Mouse (Mus musculus) frontal cortex, postnatal 14 days (tissue): ENCODE results near the gene Arhgap8.
"Not testable (repeated sequence)": the region's sequence is repeated elsewhere in the genome, so short reads cannot be mapped to it uniquely, and the experiment has no call there.

ENCODE experiments used
- DNase-seq, 2 experiments: peaks; one replicate each; pipeline ENCODE4 v3.0.0; 2022; ENCODE audit warnings: low spot score in 2 of 2

Arhgap8 gene

GRCm38 (mm10) chr15:84697611-84698011 is 22.2 kb upstream of the Arhgap8 start:
- peak; percentile 55 to 74 for DNase-seq

- no peak for DNase-seq
These were observed 21.7 kb upstream of the Arhgap8 start for GRCm38 (mm10) chr15:84698189-84698588.

- DNase-seq, result no peak
These were observed 19.6 kb upstream of the Arhgap8 start for GRCm38 (mm10) chr15:84700147-84700794.

DNA sequence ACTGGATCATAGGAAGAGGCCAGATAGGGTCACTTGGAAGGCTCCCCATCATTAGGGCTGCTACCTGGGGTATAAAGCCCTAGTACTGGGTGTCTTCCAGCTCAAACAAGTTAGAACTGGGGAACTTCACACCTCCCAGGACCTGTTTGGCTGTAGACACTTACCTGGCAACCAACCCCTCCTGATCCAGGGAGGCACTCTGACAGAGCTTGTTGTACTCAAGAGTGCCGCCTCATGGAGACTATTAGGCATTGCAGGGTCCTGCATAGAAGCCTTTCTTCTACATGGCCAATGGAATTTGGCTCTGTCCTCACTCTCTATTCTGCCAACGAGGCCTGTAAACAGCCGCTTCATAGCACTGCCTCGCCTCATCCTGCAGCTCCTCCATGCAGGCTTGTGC is 17.9 kb upstream of the Arhgap8 start:
- no peak for DNase-seq

GRCm38 (mm10) chr15:84702391-84703345 is 17.2 kb upstream of the Arhgap8 start:
- DNase-seq, result no peak

GRCm38 (mm10) chr15:84703992-84704391 is 15.9 kb upstream of the Arhgap8 start:
- DNase-seq, result no peak

- DNase-seq, result no peak
These were observed 14.4 kb upstream of the Arhgap8 start for GRCm38 (mm10) chr15:84705351-84705901.

DNA sequence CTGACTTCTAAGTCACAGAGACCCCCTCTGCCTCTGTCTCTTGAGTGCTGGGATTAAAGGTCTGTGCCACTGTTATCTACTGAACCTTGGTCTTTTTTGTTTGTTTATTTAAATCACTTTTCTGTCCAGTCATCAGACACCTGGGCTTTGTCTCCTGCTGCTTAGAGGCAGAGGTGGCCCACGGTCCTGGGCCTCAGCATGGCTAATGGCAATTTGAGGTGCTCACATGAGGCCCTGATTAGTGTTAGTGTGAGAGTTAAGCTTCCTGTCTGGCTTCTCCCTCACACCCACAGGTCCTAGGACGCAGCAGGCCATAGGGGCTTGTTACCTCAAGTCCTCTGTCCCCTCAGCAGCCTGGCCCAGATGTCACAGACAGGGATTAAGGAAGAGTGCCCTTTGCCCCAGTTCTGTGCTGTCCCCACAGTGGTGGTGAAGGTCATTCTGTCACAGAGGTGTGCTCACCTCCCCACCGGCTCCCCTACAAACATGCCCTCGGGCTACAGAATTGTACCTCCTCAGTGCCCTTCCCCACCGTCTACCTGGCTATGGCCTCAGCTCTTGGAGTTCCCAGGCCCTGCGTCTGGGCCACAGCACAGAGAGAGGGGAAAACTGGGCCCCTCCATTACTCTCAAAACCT is 12.8 kb upstream of the Arhgap8 start:
- no peak for DNase-seq

- no peak for DNase-seq
These were observed 7.1 kb upstream of the Arhgap8 start for GRCm38 (mm10) chr15:84712566-84713405.

DNA sequence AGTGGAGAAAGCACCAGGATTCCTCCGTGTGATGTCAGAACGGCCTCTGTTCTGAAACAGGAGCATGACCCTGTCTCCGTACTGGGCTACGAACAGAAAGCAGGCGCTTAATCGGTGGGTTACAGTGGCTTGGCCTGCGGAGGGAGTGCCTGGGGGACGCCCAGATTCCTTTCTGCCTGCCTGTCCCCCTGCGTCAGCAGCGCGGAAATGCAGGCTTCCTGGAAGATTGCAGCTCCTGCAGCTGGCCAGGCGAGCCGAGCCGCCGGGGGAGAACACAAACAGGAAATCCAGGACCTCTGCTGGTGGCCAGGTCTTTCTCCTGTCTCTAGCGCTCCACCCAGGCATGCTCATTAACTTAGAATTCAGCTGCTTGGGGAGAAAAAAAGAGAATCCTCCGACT is 5.1 kb upstream of the Arhgap8 start:
- DNase-seq, result no peak

GRCm38 (mm10) chr15:84715132-84715531 is 4.7 kb upstream of the Arhgap8 start:
- DNase-seq, result no peak

DNA sequence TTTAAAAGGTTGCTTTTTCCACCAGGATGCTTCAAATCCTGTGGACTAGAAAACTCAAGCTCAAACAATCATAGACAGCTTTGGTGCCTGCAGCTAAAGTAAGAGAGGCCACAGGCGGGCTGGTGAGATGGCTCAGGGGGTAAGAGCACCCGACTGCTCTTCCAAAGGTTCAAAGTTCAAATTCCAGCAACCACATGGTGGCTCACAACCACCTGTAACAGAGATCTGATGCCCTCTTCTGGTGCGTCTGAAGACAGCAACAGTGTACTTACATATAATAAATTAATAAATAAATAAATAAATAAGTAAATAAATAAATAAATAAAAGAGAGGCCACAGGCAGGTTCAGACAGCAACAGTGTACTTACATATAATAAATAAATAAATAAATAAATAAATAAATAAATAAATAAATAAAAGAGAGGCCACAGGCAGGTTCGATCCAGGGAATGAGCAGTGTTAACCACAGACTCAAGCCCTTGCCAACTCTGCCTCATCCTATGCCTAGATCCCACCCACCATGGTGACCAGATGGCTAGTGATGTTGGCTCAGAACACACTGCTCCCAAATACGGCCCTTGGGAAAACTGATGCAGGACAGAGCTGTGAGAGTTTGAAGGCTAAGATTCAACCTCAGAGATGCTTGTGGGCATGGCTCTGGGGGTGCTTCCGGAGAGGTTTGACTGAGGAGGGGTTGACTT is 2.1 kb upstream of the Arhgap8 start:
- DNase-seq, result not testable (repeated sequence)

DNA sequence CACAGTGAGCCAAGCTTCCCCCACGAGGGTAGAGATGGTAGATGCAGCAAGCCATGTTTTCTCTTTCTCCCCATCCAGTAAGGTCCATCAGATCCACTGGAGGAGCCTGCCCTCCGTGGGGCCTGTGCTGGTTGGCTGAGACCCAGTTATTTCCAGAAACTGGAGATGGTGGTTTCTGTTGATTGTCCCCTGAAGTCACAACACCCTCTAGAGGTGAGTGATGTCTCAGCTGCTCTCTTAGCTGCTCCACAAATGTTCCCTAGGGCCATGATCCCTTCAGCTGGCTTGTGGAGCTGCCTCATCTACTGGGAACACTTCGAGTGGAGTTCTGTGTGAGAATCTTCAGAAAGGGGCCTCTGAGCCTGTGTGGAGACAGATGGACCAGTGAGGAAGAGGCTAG is 1.1 kb upstream of the Arhgap8 start:
- DNase-seq, result no peak

DNA sequence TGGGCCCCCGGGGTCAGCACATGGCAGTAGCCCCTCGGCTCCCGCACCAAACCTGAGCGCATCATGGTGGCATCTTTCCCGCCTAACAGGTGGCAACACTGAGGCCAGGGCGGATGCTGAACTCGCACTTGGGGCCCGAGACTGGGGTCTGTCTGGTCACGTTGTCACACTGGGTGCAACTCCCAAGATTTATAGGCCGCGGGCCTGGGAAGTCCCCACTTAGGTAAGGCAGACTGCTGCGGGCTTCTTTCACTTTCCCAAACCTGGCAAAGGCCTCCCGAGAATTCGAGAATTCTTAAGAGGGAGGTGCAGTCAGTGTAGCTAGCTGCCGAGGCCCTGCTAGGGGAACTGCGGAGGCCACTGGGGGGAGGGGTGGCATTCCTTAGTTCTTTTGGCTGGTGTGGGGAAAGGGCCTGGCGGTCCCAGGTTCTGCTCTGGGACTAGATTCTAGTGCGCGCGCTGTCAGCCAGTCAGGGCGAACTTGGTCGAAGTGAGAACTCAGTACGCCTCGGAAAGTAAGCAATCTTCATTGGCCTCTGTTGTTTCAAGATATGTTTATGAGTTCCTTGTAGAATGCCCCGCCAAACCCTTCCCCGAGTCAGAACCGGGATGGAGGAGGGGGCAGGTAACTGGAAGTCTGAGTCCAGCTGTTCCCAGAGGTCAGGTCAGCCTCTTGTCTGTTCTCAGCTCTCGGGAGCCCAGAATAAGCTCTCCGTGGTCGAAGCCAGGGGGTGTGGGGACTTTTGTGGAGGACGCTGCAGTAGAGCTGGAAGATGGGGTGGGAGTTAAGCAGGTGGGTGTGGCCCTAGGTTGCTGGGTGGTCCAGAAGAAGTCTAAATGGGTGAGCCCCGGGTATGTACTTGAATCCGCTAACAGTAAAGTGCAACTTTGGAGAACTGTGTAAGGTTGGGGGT is 696 bp downstream of the Arhgap8 start:
- DNase-seq, result no peak

DNA sequence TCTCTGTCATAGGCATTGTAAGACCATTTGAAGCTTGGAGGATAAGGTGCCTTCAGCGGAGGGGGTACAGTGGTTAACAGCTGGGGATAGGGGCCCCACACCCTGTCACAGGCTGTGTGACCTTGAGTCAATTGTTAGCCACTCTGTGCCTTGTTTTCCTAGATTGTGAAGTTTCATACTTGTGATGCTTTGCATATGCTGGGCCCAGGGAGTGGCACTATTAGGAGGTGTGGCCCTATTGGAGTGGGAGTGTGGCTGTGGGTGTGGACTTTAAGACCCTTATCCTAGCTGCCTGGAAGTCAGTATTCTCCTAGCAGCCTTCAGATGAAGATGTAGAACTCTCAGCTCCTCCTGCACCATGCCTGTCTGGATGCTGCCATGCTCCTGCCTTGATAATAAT is 3.8 kb downstream of the Arhgap8 start:
- not testable (repeated sequence) for DNase-seq

DNA sequence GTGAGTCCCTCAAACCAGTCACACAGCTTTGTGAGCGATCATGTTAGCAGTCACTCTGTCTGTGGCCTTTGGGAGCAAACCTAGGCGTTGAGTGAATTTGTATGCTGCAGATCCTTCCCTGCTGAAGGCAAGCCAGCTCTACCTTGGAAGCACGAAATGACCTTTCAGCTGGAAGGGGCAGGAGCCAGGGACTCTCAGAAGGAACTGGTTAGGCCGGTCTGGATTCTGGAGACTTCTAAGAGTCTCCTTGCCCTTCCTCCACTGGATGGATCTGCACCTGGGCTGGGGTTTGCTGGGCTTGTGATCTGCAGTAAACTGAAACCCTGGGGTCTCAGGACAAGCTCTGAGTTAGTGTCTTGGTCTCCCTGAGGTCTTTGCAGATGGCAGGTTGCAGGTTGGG is 4.3 kb downstream of the Arhgap8 start:
- DNase-seq, result no peak

GRCm38 (mm10) chr15:84729685-84730084 is 9.8 kb downstream of the Arhgap8 start:
- DNase-seq, result peak in 1 of 2 experiments; percentile 29

DNA sequence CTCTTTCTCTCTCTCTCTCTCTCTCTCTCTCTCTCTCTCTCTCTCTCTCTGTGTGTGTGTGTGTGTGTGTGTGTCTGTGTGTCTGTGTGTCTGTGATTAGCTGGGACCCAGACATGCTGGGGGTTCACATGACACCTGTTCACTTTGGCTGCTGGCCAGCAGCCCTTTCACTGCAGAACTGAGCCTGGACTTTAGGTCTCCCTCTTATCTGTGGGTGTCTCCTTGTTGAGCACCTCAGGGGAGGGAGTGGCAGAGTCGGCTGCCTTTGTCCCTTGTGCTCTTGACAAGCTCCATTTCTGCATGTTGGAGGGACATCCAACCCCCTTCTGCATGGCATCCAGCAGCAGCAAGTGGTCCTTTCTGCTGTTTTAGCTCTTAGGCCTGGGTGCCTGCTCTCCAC is 11.0 kb downstream of the Arhgap8 start:
- no peak for DNase-seq

DNA sequence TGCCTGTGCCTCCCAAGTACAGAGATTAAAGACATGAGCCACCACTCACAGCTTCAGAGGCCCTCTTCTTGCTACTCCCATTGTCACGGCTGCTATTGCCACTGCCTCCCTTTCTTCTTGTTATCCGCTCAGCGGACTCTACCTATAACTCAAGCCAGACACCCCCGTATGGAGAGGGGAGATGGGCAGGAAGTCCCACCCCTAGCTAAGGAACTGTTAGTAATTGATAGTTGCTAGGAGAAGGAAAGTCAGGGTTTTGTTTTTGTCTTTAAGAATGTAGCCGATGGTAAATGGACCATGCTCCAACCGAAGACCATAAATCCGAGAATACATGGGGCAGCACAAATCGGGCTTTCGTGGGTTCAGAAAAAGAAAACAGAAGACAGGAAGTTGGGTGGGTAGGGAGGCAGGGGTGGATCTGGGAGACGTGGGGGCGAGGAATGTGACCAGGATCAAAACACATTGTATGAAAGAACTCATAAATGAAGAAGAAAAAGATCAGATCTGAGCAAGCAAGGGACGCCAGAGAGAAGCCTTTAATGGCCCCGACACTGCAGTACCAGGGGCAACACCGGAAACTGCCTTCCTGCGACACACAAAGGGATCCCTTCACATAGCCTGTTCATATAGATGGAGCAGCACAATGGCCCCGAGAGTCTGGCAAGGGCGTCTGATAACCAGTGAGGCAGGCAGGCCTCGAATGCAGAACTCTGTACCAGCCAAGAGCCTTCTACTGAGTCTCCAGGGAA is 12.0 kb downstream of the Arhgap8 start:
- no peak for DNase-seq
